Mouse (Mus musculus): Measurements from ENCODE around the gene Rbm39. TPM values are rescaled to one million over a fixed set of nuclear protein-coding genes. Genes with fewer than 3 reads are reported as not detected.
A peak's percentile ranks its signal among the peaks of the same experiment; 100 is the strongest.
"Not testable (repeated sequence)": the region's sequence is repeated elsewhere in the genome, so short reads cannot be mapped to it uniquely, and the experiment has no call there.

Rbm39 gene
- polyA plus RNA-seq, 1 experiment from 2014 or later: 406 TPM

- 94% methylated on average over 5 of the region's 5 CpGs for WGBS
- Histone ChIP-seq H3K9ac (ENCODE audit: low read depth, low read length) (no peak overlapping the region), H3K27ac (ENCODE audit: low read length) (no peak overlapping the region), H3K4me1 (ENCODE audit: control insufficient read depth, insufficient read depth, low read length) (no peaks in the 10 kb centered on the region), H3K4me3 (ENCODE audit: low read depth, low read length) (no peak overlapping the region), H3K27me3 (ENCODE audit: control insufficient read depth, insufficient read depth, low read depth, low read length) (no peaks in the 10 kb centered on the region), H3K9me3 (replicated peaks; ENCODE audit: control insufficient read depth, low read length, poor library complexity, severe bottlenecking) (no peaks in the 10 kb centered on the region), H3K36me3 (ENCODE audit: control insufficient read depth, insufficient read depth, low read length) (peaks cover 7% of the 10 kb centered on the region; the same call in 1 of the 2 replicates), H3K4me2 (ENCODE audit: low read length) (no peak overlapping the region)
- no peak for ATAC-seq
Measured at GRCm38 (mm10) chr2:156134161-156134560, 45.9 kb downstream of the Rbm39 start.

GRCm38 (mm10) chr2:156126992-156127391, 53.0 kb downstream of the Rbm39 start, which contains the start of gene Gm28036:
Gene Gm28036, minus strand, starts transcription at chr2:156127092.
- no peak within 1 kb of the TSS for H3K9ac ChIP-seq (ENCODE audit: low read depth, low read length)
- no peak within 1 kb of the TSS for H3K4me3 ChIP-seq (ENCODE audit: low read depth, low read length)
- H3K9me3 ChIP-seq (replicated peaks; ENCODE audit: control insufficient read depth, low read length, poor library complexity, severe bottlenecking): no peaks in the 10 kb centered on the region
- over 99% methylated on average over 5 of the region's 5 CpGs for WGBS
- no peaks in the 10 kb centered on the region for H3K4me1 ChIP-seq (ENCODE audit: control insufficient read depth, insufficient read depth, low read length)
- no peak within 1 kb of the TSS for H3K4me2 ChIP-seq (ENCODE audit: low read length)
- no peaks in the 10 kb centered on the region for H3K27me3 ChIP-seq (ENCODE audit: control insufficient read depth, insufficient read depth, low read depth, low read length)
- H3K36me3 ChIP-seq (ENCODE audit: control insufficient read depth, insufficient read depth, low read length): peaks cover 13% of the 10 kb centered on the region
- H3K27ac ChIP-seq (ENCODE audit: low read length): no peak within 1 kb of the TSS
- ATAC-seq: no peak

- Histone ChIP-seq H3K27ac (ENCODE audit: low read length) (no peak overlapping the region), H3K36me3 (ENCODE audit: control insufficient read depth, insufficient read depth, low read length) (peaks cover 8% of the 10 kb centered on the region), H3K4me3 (ENCODE audit: low read depth, low read length) (no peak overlapping the region), H3K4me2 (ENCODE audit: low read length) (no peak overlapping the region), H3K27me3 (ENCODE audit: control insufficient read depth, insufficient read depth, low read depth, low read length) (no peaks in the 10 kb centered on the region), H3K9me3 (replicated peaks; ENCODE audit: control insufficient read depth, low read length, poor library complexity, severe bottlenecking) (no peaks in the 10 kb centered on the region), H3K9ac (ENCODE audit: low read depth, low read length) (no peak overlapping the region), H3K4me1 (ENCODE audit: control insufficient read depth, insufficient read depth, low read length) (no peaks in the 10 kb centered on the region)
- no peak for ATAC-seq
- WGBS: 94% methylated on average over 5 of the region's 5 CpGs
Measured at GRCm38 (mm10) chr2:156123731-156124130, 56.3 kb downstream of the Rbm39 start.

GRCm38 (mm10) chr2:156119566-156119965, 60.5 kb downstream of the Rbm39 start:
- no peak overlapping the region for H3K4me3 ChIP-seq (ENCODE audit: low read depth, low read length)
- 0 out of 2 replicates have a peak, but pooled peaks cover 2% of the 10 kb centered on the region for H3K36me3 ChIP-seq (ENCODE audit: control insufficient read depth, insufficient read depth, low read length)
- no peak overlapping the region for H3K9ac ChIP-seq (ENCODE audit: low read depth, low read length)
- no peaks in the 10 kb centered on the region for H3K4me1 ChIP-seq (ENCODE audit: control insufficient read depth, insufficient read depth, low read length)
- no peak for ATAC-seq
- no peaks in the 10 kb centered on the region for H3K9me3 ChIP-seq (replicated peaks; ENCODE audit: control insufficient read depth, low read length, poor library complexity, severe bottlenecking)
- no peak overlapping the region for H3K4me2 ChIP-seq (ENCODE audit: low read length)
- H3K27me3 ChIP-seq (ENCODE audit: control insufficient read depth, insufficient read depth, low read depth, low read length): no peaks in the 10 kb centered on the region
- H3K27ac ChIP-seq (ENCODE audit: low read length): no peak overlapping the region

GRCm38 (mm10) chr2:156112080-156112423, 68.0 kb downstream of the Rbm39 start:
- Histone ChIP-seq H3K9ac (ENCODE audit: low read depth, low read length) (peak overlapping the region; percentile 97; the same call in 1 of the 2 replicates), H3K4me1 (ENCODE audit: control insufficient read depth, insufficient read depth, low read length) (peaks cover 16% of the 10 kb centered on the region), H3K27ac (ENCODE audit: low read length) (peak overlapping the region; percentile 96), H3K4me3 (ENCODE audit: low read depth, low read length) (peak overlapping the region; percentile 96), H3K4me2 (ENCODE audit: low read length) (peak overlapping the region; percentile 47)
- ATAC-seq; H3K9me3 ChIP-seq (replicated peaks; ENCODE audit: control insufficient read depth, low read length, poor library complexity, severe bottlenecking); H3K36me3 ChIP-seq (ENCODE audit: control insufficient read depth, insufficient read depth, low read length); H3K27me3 ChIP-seq (ENCODE audit: control insufficient read depth, insufficient read depth, low read depth, low read length): not testable (repeated sequence)
- WGBS: 23% methylated on average over 5 of the region's 5 CpGs

- under 1% methylated on average over 71 of the region's 74 CpGs for WGBS
- Histone ChIP-seq H3K4me2 (ENCODE audit: low read length) (peak within 1 kb of the TSS; percentile 78), H3K36me3 (ENCODE audit: control insufficient read depth, insufficient read depth, low read length) (no peaks in the 10 kb centered on the region), H3K9me3 (replicated peaks; ENCODE audit: control insufficient read depth, low read length, poor library complexity, severe bottlenecking) (no peaks in the 10 kb centered on the region), H3K9ac (ENCODE audit: low read depth, low read length) (peak within 1 kb of the TSS; percentile 97), H3K4me3 (ENCODE audit: low read depth, low read length) (peak within 1 kb of the TSS; percentile 96), H3K27me3 (ENCODE audit: control insufficient read depth, insufficient read depth, low read depth, low read length) (no peaks in the 10 kb centered on the region), H3K27ac (ENCODE audit: low read length) (peak within 1 kb of the TSS; percentile 96), H3K4me1 (ENCODE audit: control insufficient read depth, insufficient read depth, low read length) (peaks cover 16% of the 10 kb centered on the region)
- ATAC-seq: peak; percentile 93
Measured at GRCm38 (mm10) chr2:156111358-156112079, 68.5 kb downstream of the Rbm39 start, which contains the start of the genes Cpne1 and Rbm12. Gene Cpne1, minus strand, starts transcription at chr2:156111965. Gene Rbm12, minus strand, starts transcription at chr2:156111978.

GRCm38 (mm10) chr2:156110627-156111357, 69.2 kb downstream of the Rbm39 start:
- H3K9me3 ChIP-seq (replicated peaks; ENCODE audit: control insufficient read depth, low read length, poor library complexity, severe bottlenecking): no peaks in the 10 kb centered on the region
- peak; percentile 87 for ATAC-seq
- no peaks in the 10 kb centered on the region for H3K36me3 ChIP-seq (ENCODE audit: control insufficient read depth, insufficient read depth, low read length)
- H3K4me2 ChIP-seq (ENCODE audit: low read length): peak overlapping the region; percentile 78
- no peaks in the 10 kb centered on the region for H3K27me3 ChIP-seq (ENCODE audit: control insufficient read depth, insufficient read depth, low read depth, low read length)
- H3K4me1 ChIP-seq (ENCODE audit: control insufficient read depth, insufficient read depth, low read length): peaks cover 19% of the 10 kb centered on the region
- H3K27ac ChIP-seq (ENCODE audit: low read length): peak overlapping the region; percentile 96
- H3K4me3 ChIP-seq (ENCODE audit: low read depth, low read length): peak overlapping the region; percentile 96
- H3K9ac ChIP-seq (ENCODE audit: low read depth, low read length): peak overlapping the region; percentile 97
- under 1% methylated on average over 16 of the region's 16 CpGs for WGBS
